Mouse (Mus musculus) brain, embryonic 14.5 days (tissue): ENCODE measurements around the gene Dcaf15.

Source experiments
- CTCF ChIP-seq: fragments of 200-500 bp; IDR thresholded peaks from 2 replicates; pipeline ENCODE4 v1.5.1; 2012; ENCODE audit warnings: inconsistent platforms, mild to moderate bottlenecking, moderate library complexity, borderline replicate concordance; ENCODE audit not compliant: insufficient read depth, insufficient read length; ENCODE audit errors: extremely low read depth
- POLR2A ChIP-seq: fragments of 200-500 bp; IDR thresholded peaks from 2 replicates; pipeline ENCODE4 v1.6.1; 2012; ENCODE audit warnings: mild to moderate bottlenecking, inconsistent platforms, borderline replicate concordance; ENCODE audit not compliant: poor library complexity, insufficient read depth, insufficient read length, severe bottlenecking; ENCODE audit errors: extremely low read depth

GRCm38 (mm10) chr8:84122151-84122550 is 17.6 kb upstream of the Dcaf15 start:
- TF ChIP-seq CTCF (no peak), POLR2A (no peak)
